Mouse (Mus musculus): Measurements from ENCODE around the gene Cul7.
A peak's percentile ranks its signal among the peaks of the same experiment; 100 is the strongest.

The Cul7 gene

GRCm38 (mm10) chr17:46628791-46629684, 21.1 kb upstream of the Cul7 start, which contains the start of gene Ptk7:
Ptk7 (minus strand) TSS chr17:46629504.
- DNase-seq (ENCODE audit: low spot score in 2 of 2) = no peak

DNA sequence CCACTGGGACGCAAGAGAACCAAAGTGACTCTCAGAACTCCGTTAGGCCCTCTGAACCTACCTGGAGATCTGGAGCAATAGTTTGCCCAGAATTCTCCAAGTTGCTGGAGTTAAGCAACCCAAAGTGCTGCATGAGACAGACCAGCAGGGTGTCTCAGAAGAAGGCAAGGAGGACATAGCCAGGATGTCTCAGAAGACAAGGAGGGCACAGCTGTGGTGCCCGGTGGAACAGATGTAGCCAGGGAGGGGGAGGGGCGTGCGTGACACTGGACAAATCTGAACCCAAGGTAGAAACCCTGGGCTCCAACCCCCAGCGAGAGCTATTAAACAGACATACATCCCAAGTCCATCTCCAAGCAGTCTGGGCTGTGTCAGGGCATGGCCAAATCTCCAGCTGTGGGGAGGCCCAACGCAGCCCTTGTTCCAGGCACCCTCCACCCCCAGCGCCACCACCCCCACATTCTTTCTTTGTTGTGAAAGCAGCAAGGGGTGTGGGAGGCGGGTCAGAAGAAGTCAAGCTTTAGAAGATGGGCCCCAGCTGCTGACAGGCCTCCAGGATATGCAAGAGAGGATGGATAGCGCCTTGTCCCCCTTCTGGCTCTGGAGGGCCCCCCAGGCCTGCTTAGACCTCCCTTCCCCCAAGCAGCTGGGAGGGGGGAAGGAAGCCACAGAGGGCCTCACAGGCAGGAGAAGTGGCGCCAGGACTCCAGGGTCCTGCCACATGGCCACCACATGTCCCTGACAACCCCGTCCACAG, 20.3 kb upstream of the Cul7 start:
- DNase-seq (ENCODE audit: low spot score in 2 of 2) = peak; percentile 19 to 22

- peak in 1 of 2 experiments; percentile 41 for DNase-seq (ENCODE audit: low spot score in 2 of 2)
Measured at GRCm38 (mm10) chr17:46636831-46637523, 13.2 kb upstream of the Cul7 start.

DNA sequence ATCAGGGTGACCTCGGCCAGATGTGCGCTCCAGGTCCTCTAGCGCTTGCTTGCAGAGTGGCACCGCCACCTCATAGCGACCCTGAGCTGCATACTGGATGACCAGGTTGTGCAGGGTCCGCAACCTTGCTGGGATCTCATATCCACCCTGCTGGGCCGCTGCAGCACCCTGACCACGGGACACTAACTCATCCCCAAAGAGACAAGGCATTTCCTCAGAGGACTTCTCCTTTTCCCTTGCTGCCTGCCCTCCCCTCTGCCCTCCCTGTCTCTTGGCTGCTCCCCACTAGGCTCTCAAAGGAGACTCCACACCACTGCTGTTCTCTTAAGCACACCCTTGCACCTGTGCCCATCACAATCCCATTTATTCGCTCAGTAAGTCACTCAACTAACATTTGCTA, 10.2 kb upstream of the Cul7 start:
- DNase-seq (ENCODE audit: low spot score in 2 of 2) = no peak

- DNase-seq (ENCODE audit: low spot score in 2 of 2) = no peak
Measured at GRCm38 (mm10) chr17:46642060-46642459, 8.1 kb upstream of the Cul7 start.

DNA sequence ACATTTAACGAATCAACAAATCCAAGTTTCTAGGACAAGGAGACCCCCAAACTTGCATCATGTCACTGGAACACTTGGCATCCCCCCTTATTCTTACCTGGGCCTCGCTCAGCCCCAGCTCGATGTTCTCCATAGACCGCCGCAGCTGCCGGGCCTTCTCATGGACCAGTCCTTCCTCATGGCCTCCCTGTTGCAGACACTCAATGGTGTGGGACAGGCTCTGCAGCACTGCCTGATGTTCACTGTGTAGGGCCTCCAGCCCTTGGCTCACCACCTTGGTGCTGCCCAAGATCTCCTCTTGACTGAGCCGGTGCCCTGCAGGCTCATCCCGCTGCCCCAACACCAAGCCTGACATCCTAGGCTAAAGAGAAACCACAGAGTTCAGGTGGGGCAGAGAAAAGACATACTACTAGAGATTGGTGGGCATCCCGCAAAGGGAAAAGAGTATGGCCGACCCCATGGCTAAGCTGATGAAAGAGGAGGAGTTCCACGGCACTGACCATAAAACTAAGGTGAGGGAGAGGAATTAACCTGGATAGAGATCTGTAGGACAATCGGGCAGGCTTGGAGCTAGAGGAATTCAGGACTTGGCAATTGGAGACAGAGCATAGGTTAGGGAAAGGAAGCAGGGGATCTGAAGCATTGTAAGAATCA, 5.9 kb upstream of the Cul7 start:
- DNase-seq (ENCODE audit: low spot score in 2 of 2) = no peak

GRCm38 (mm10) chr17:46644916-46645475, 5.1 kb upstream of the Cul7 start:
- no peak for DNase-seq (ENCODE audit: low spot score in 2 of 2)

DNA sequence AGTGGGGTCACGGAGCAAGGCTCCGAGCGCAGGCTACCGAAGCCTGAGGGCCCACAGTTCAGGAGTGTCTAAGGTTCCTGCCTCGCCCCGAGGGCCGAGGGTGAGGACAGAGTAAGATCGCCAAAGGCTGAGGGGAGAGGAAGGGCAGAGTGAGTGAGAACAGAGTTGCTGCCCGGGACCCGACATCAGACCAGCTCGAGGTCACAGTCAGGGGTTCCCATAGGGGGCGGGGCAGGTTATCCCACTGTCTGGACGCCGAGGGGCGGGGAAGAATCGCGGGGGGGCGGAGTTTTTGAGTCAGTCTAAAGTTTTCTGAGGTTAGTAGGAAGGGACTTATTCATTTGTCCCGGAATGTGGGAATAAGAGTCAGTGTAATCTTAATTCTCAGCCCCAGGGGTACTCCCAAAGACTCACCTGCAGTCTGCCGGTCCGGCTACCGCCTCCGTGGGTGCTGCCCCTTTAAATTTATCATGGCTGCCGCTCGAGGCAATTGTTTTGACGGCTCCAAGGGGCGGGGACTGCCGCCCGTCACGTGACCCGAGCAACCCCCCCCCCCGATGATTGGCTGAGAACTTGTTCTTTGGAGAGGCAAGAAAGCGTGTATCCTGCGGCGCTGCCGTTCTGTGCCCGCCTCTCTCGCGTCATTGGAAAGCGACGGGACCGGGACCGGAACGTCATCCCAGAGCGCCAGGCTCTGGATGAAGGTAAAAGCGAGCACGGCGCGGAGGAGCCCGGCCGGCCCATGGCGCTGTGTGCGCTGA, 4.4 kb upstream of the Cul7 start, which contains the start of the genes Klc4 and Mrpl2:
Gene Klc4 (minus strand): TSS at position 462 of the 761 bp plus-strand sequence.
Gene Mrpl2 (plus strand): TSS at position 669 of the 761 bp plus-strand sequence.
- DNase-seq (ENCODE audit: low spot score in 2 of 2) = peak; percentile 97

GRCm38 (mm10) chr17:46646322-46646662, 3.8 kb upstream of the Cul7 start:
- DNase-seq (ENCODE audit: low spot score in 2 of 2) = no peak

DNA sequence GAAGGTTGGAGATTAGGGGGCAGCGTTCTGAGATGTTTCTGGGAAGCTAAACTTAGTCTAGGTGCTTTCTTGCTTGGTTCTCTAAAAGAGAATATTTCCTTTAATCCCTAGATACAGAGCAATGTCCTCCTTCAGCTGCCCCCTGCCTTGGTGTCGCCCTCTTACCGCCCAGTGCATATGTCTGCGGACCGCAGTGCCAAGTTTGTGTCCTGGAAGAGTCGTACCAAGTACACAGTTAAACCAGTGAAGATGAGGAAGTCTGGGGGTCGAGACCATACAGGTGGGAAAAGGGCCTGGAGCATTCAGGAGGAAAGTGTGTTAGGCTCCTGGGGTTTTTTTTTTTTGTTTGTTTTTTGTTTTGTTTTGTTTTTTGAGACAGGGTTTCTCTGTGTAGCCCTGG, 2.9 kb upstream of the Cul7 start:
- no peak for DNase-seq (ENCODE audit: low spot score in 2 of 2)

DNA sequence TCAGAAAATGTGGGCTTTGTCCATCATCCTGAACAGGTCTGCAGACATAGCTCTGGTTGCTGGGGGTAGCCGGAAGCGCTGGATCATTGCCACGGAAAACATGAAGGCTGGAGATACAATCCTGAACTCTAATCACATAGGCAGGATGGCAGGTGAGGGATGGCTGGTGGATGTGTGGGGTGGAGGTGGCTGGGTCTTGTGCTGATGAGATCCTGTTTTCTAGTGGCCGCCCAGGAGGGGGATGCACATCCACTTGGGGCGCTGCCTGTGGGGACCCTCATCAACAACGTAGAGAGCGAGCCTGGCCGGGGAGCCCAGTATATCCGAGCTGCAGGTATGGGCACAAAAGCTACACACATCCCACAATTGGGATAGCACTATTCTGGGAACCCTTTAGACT, 1.7 kb upstream of the Cul7 start:
- no peak for DNase-seq (ENCODE audit: low spot score in 2 of 2)

GRCm38 (mm10) chr17:46649811-46650210, 326 bp upstream of the Cul7 start:
- no peak for DNase-seq (ENCODE audit: low spot score in 2 of 2)

- DNase-seq (ENCODE audit: low spot score in 2 of 2) = no peak
Measured at GRCm38 (mm10) chr17:46651292-46651691, 1.2 kb downstream of the Cul7 start.

GRCm38 (mm10) chr17:46651755-46652547, 1.8 kb downstream of the Cul7 start:
- DNase-seq (ENCODE audit: low spot score in 2 of 2) = no peak

GRCm38 (mm10) chr17:46656054-46656453, 5.9 kb downstream of the Cul7 start:
- no peak for DNase-seq (ENCODE audit: low spot score in 2 of 2)

DNA sequence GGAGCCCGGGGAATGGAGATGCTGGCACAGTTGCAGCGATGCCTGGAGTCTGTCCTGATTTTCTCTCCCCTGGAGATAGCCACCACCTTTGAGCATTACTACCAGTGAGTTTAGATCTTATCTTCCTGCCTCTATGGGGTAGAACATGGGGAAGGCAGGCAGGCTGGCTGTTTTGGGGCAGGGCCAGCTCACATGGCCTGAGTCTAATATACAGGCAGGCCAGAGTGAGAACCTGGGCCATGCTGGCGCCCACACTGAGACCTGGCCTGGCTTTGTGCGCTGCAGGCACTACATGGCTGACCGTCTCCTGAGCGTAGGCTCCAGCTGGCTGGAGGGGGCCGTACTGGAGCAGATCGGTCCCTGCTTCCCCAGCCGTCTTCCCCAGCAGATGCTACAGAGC, 11.2 kb downstream of the Cul7 start:
- no peak for DNase-seq (ENCODE audit: low spot score in 2 of 2)

DNA sequence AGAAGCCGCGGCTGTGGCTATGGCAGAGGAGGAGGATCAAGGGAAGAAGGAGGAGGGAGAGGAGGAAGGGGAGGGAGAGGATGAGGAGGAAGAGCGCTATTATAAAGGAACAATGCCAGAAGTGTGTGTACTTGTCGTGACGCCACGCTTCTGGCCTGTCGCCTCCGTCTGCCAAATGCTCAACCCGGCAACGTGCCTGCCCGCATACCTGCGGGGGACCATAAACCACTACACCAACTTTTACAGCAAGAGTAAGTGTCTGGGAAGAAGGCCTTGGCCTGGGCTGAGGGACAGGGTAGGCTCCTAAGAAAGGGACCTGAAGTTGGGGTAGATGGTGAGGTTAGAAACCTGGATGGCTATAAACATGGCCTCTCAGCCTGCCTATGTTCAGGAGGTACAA, 11.8 kb downstream of the Cul7 start:
- no peak for DNase-seq (ENCODE audit: low spot score in 2 of 2)

DNA sequence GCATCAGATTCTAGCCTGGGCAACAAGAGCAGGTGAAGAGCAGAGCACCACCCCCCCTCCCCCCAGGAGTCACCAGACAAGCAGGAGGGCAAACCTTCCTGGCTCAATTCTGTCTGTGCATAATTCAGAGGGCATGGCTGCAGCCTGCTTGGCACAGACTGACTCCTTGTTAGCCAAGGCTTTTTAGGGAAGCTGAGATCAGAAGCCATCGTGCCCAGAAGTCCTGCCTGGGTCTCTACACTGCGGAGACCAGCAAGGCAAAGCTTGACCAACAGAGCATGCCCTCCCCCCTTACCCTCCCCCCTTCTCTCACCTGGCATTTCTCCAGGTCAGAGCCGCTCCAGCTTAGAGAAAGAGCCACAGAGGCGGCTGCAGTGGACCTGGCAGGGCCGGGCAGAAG, 12.6 kb downstream of the Cul7 start:
- DNase-seq (ENCODE audit: low spot score in 2 of 2) = no peak

- no peak for DNase-seq (ENCODE audit: low spot score in 2 of 2)
Measured at GRCm38 (mm10) chr17:46667712-46668111, 17.6 kb downstream of the Cul7 start.

DNA sequence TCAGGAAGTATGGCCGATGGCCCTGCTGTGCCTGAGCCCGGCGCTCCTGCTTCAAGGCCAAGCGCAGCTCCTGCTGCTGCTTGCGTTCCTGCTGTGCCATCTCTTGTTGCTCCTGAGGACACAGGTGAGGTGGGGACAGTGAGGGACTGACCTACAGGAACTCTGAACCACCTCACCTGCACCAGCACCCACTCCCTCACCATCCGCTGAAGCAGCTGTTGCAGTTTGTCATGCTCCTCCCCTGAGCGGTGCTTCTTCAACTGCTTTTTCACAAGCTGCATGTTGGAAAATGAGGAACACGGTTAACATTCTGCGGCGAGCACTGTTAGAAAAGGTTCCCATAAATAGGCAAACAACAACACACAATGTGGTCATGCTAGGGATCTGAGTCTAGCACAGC, 19.8 kb downstream of the Cul7 start:
- DNase-seq (ENCODE audit: low spot score in 2 of 2) = no peak

Measured in spleen, postnatal 36 days (tissue).